Mouse (Mus musculus) megakaryocyte, embryonic 14.5 days (primary cell): ENCODE measurements around the gene Mindy4b-ps. TPM values are rescaled to one million over a fixed set of nuclear protein-coding genes. Genes with fewer than 3 reads are reported as not detected.

Source experiments
- H3K27me3 ChIP-seq: replicated peaks from 2 replicates; pipeline ENCODE3; 2012; ENCODE audit warnings: inconsistent platforms
- H3K36me3 ChIP-seq: replicated peaks from 2 replicates; pipeline ENCODE3; 2012; ENCODE audit warnings: low read length, inconsistent platforms, mixed read lengths
- H3K4me1 ChIP-seq: 2 replicates; pipeline ENCODE4 v1.6.1; 2012; ENCODE audit warnings: inconsistent platforms
- H3K4me3 ChIP-seq: replicated peaks from 2 replicates; pipeline ENCODE3; 2012; ENCODE audit warnings: moderate library complexity, mild to moderate bottlenecking, inconsistent platforms
- H3K9me3 ChIP-seq: 2 replicates; pipeline ENCODE4 v1.6.1; 2012; ENCODE audit warnings: inconsistent platforms
- FLI1 ChIP-seq: IDR thresholded peaks from 2 replicates; pipeline ENCODE4 v1.6.1; 2012; ENCODE audit warnings: low read length, inconsistent platforms, mixed read lengths
- GATA1 ChIP-seq: IDR thresholded peaks from 3 replicates; pipeline ENCODE4 v1.6.1; 2012; ENCODE audit warnings: mixed read lengths, low read length, inconsistent platforms, borderline replicate concordance
- polyA plus RNA-seq: library from polyadenylated mRNA; stranded (reverse); fragments of >175 nt; gene quantifications from 2 replicates; pipeline ENCODE4 v1.2.3, GENCODE M21; 2012; ENCODE audit warnings: low replicate concordance; ENCODE audit not compliant: insufficient read depth

The Mindy4b-ps gene
- polyA plus RNA-seq, 1 experiment, result not detected

DNA sequence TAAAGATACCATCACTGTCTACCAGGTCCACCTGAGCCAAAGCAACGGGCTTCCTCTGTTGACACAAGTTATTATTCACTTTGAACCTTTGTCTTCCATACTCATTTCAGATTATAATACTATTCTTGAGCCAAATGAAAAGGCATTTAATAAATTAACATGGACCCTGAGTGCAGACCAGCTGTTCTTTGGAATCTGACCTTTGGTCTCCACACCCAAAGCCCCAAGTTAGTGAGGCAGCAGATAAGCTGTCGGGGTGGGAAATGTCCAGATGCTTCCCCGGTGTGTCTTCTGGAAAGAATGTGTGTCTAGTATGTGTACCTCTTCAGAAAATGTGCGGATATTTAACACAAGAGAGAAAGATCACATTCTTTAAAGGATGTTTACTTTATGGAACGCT, 33.1 kb downstream of the Mindy4b-ps start:
- Histone ChIP-seq H3K9me3 (no peaks in the 10 kb centered on the region), H3K4me3 (no peak overlapping the region), H3K36me3 (no peaks in the 10 kb centered on the region), H3K4me1 (peaks cover 10% of the 10 kb centered on the region), H3K27me3 (peaks cover 7% of the 10 kb centered on the region)
- TF ChIP-seq FLI1 (no peak), GATA1 (no peak)

DNA sequence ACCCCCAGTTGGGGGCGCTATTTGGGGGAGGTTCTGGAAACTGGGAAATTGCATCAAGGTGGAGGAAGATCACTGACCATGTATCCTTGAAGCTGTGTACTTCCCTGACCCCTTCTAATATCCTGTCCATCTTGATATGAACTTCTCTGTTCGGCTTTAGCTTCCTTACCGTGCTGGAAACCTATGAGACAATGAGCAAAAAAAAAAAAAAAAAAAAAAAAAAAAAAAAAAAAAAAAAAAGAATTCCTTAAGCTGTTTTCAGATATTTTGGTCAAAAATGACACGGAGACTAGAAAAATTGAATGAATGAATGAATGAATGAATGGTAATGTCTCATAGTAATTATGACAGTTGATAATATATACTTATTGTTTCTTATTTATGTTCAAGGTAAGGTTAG, 35.6 kb downstream of the Mindy4b-ps start:
- Histone ChIP-seq H3K4me3 (no peak overlapping the region), H3K4me1 (peaks cover 10% of the 10 kb centered on the region), H3K27me3 (peaks cover 12% of the 10 kb centered on the region), H3K9me3 (no peaks in the 10 kb centered on the region), H3K36me3 (no peaks in the 10 kb centered on the region)
- TF ChIP-seq GATA1, result no peak
- TF ChIP-seq FLI1, result no peak

DNA sequence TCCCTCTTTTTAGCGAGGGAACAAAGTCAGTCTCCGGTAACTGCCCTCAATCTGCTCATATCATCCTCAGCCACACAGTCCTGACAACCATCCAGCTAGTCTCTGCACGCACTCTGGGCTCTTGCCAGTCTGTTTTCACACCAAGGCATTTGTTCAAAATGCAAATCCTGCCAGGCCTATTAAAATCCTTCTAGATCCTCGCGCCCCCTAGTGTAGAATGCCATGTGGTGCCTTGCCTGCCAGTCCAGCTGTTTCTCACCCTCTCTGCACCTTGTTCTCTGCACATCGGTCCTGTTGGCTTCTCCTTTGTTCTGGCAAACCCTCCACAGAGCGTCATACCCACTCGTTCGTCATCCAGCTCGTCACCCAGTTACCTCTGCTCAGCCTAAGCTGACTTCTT, 36.2 kb downstream of the Mindy4b-ps start:
- H3K9me3 ChIP-seq, result no peaks in the 10 kb centered on the region
- no peak for TF ChIP-seq FLI1
- no peak for TF ChIP-seq GATA1
- peak overlapping the region; percentile 81 for H3K4me3 ChIP-seq
- no peaks in the 10 kb centered on the region for H3K36me3 ChIP-seq
- H3K27me3 ChIP-seq, result peaks cover 12% of the 10 kb centered on the region
- peaks cover 10% of the 10 kb centered on the region for H3K4me1 ChIP-seq

DNA sequence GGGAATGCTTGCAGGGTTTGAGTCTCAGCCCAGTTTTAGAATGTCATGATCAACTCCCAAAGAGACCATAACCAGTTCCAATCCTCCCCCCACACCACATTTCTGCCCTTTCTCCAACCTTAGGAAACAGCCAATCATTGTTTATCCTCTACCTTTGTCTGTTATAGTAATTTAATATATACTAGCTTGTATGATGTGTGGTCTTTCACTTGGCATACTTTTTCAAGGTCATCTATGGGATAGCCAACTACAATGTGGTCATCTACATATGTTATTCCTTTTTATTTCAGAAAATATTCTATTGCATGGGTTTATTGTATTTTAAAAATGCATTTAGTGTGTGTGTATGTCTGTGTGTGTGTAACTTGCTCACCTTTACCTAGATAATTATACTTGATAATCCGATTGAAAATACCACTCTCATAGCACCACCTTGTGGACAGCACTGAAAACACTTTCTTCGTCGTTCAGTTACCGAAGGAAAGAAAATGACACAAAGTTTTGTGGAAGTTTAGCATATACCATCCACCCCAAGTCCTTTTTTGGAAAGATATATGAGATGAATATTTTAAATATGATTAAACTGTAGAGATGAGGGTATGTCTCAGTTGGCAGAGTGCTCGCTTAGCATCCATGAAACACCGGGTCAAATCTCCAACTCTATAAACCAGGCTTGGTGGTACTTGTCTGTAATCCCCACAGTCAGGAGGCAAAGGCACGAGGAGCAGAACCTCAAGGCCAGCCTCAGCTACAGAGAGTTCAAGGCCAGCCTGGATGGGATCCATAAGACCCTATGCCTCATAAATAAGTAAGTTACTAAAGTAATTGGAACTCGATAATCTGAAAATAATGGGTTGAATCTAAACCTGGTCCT, 37.7 kb downstream of the Mindy4b-ps start:
- H3K4me1 ChIP-seq, result peaks cover 10% of the 10 kb centered on the region
- no peak overlapping the region for H3K4me3 ChIP-seq
- H3K36me3 ChIP-seq, result no peaks in the 10 kb centered on the region
- peaks cover 11% of the 10 kb centered on the region for H3K27me3 ChIP-seq
- no peaks in the 10 kb centered on the region for H3K9me3 ChIP-seq
- TF ChIP-seq GATA1, result no peak
- TF ChIP-seq FLI1, result no peak

DNA sequence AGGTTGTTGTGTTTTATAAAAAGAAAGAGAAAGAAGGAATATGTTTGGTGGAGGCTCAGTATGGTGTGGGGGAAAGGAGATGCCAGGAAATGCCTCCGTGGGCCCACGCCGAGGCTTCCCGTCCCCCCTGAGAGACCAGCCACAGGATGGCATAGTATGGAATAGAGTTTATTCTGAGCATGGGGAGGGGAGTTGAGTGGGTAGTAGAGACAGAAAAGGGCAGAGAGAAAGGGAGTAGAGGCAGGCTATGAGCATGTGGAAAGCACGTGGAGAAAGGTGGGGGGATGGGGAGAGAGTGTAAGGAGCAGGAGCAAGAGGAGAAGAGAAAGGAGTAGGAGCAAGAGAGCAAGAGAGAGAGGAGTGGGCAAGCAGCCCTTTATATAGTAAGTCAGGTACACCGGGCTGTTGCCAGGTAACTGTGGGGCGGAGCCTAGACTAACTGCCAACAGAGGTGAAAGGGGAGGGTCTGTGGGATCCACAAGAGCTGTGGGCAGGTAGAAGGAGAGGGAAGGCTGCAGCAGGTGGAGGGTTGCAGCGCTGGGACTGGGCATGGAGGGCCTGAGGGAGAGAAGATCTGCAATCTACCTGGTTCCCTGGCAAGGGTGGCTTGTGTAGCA, 38.4 kb downstream of the Mindy4b-ps start:
- H3K4me3 ChIP-seq, result no peak overlapping the region
- TF ChIP-seq GATA1, result no peak
- TF ChIP-seq FLI1, result no peak
- H3K4me1 ChIP-seq, result peaks cover 10% of the 10 kb centered on the region
- peaks cover 4% of the 10 kb centered on the region for H3K9me3 ChIP-seq
- H3K27me3 ChIP-seq, result peaks cover 10% of the 10 kb centered on the region
- H3K36me3 ChIP-seq, result no peaks in the 10 kb centered on the region

DNA sequence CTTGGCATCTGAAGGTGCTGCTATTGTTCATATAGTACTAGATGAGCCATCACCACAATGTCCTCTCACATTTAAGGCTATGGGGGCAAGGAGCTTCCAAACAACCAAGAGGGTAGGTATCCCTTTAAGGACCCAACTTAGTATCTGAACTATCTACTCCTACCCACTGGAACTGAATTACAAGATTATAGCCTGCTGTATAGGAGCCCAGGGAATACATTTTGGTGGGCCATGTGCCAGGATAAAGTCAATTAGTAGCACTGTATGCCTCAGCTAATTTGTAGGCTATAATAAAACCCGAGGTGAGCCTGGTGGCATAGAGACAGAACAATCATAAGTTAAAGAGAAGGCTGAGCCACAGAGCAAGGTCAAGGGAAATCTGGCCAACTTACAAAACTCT, 65.7 kb downstream of the Mindy4b-ps start:
- Histone ChIP-seq H3K4me1 (no peaks in the 10 kb centered on the region), H3K4me3 (no peak overlapping the region), H3K27me3 (no peaks in the 10 kb centered on the region), H3K9me3 (peaks cover 3% of the 10 kb centered on the region; the same call in 1 of the 2 replicates), H3K36me3 (no peaks in the 10 kb centered on the region)
- TF ChIP-seq FLI1 (no peak), GATA1 (no peak)

DNA sequence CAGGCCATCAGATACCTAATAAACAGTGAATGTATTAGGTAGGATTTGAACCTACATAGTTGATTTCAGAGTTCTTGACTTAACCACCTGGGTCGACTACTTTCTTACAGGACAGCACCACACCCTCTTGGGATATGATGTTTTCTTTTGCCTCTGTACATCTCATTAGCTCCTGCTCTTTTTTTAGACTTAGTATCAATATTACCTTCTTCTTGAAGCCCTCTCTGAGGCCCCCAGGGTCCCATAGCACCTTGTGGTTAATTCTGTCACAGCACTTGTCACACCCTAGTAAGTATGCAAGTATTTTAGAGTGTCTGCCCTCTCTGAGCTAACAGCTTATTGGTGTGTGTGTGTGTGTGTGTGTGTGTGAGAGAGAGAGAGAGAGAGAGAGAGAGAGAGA, 66.3 kb downstream of the Mindy4b-ps start:
- H3K27me3 ChIP-seq, result no peaks in the 10 kb centered on the region
- H3K4me1 ChIP-seq, result no peaks in the 10 kb centered on the region
- H3K4me3 ChIP-seq, result no peak overlapping the region
- peaks cover 3% of the 10 kb centered on the region; the same call in 1 of the 2 replicates for H3K9me3 ChIP-seq
- TF ChIP-seq GATA1, result no peak
- TF ChIP-seq FLI1, result no peak
- H3K36me3 ChIP-seq, result no peaks in the 10 kb centered on the region

DNA sequence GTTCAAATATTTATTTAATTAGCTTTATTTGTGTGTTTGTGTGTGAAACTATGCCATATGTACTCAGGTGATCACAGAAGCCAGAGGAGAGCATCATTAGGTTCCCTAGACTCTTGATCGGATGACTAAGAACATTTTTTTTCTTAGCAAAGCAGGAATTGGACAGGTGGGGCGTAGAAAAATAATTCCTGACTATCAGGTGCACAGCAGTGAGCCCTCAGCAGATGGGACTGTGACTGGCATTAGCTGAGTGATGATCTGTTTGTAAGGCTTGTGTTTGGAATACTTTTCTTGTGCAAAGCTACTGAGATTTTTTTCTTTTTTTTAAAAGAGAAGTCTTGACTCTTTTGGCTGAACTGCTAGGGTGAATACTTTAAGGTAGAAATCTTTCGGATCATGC, 67.8 kb downstream of the Mindy4b-ps start:
- no peak for TF ChIP-seq FLI1
- no peak for TF ChIP-seq GATA1
- H3K4me1 ChIP-seq, result no peaks in the 10 kb centered on the region
- H3K36me3 ChIP-seq, result no peaks in the 10 kb centered on the region
- no peaks in the 10 kb centered on the region for H3K27me3 ChIP-seq
- 0 out of 2 replicates have a peak, but pooled peaks cover 3% of the 10 kb centered on the region for H3K9me3 ChIP-seq
- H3K4me3 ChIP-seq, result no peak overlapping the region

DNA sequence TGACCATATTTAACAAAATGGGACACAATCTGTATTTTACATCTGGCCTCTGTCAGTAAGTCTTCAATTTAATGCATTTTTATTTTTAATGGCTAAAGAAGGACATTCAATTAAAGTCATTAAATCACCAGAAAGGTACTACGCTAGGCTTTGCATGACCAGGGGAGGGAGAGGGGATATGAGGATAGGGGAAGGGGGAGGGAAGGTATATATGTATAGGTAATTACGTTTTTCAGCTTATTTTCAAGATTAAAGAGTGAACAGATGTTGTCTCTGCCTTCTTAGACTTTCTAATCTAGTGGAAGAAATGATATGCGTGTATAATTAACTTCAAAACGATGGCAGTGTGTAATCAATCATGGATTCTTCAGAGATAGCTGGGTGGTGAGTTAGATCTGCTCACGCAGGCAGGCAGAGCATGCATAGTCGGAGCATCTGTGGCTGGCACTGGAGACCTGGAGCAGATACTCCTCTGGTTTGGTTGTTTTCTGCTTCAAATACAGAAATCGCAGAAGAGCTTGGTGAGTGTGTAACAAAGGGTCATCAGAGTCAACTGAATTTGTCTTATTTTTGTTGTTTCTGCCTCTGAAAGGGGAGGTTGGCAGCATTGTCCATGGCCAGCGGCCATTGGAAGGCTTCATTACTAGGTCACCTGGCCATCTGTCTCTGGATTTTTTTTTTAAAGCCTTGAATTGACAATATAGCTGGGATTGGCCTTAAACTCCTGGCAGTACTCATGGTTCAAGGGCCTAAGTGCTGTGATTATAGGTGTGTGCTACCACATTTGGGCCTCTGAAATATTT, 70.1 kb downstream of the Mindy4b-ps start:
- Histone ChIP-seq H3K36me3 (no peaks in the 10 kb centered on the region), H3K4me1 (peaks cover 13% of the 10 kb centered on the region), H3K4me3 (no peak overlapping the region), H3K27me3 (no peaks in the 10 kb centered on the region), H3K9me3 (0 out of 2 replicates have a peak, but pooled peaks cover 2% of the 10 kb centered on the region)
- TF ChIP-seq FLI1, result no peak
- no peak for TF ChIP-seq GATA1
